Mouse (Mus musculus) embryonic fibroblast, embryonic 13.5 days (primary cell): ENCODE data around the gene Sdhd.

ENCODE experiments used
- CTCF ChIP-seq: IDR thresholded peaks from 2 replicates; pipeline ENCODE4 v1.5.1; 2011; ENCODE audit warnings: mild to moderate bottlenecking, control low read depth, low read length, moderate library complexity, borderline replicate concordance; ENCODE audit not compliant: insufficient read depth
- POLR2A ChIP-seq: IDR thresholded peaks from 2 replicates; pipeline ENCODE4 v1.6.1; 2011; ENCODE audit warnings: low read depth, mild to moderate bottlenecking, control low read depth, low read length, moderate library complexity

DNA sequence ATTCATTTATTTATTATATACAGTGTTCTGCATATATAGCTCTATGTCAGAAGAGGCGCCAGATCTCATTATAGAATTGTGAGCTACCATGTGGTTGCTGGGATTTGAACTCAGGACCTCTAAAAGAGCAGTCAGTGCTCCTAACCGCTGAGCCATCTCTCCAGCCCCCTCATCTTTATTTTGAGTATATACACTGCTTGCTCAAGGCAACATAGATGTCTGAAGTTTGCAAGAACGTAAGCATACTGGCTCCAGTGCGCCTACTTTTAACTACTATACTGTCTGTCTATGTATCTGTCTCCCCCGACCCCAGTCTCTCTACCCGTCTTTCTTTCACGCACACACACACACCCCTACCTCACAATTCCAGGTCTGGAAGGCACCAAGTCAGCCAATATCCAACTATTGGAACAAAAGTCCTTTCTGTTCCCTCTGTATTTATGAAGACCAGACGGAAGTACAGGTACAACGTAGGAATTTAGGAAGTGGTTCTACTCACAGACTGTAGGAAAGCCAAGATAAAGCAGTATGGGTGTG lies 14.2 kb upstream of the Sdhd start:
- TF ChIP-seq POLR2A (no peak), CTCF (no peak)
